Mouse (Mus musculus) heart, adult 18-20 months (tissue): ENCODE measurements around the gene Sycp2l. TPM values are rescaled to one million over a fixed set of nuclear protein-coding genes. Genes with fewer than 3 reads are reported as not detected.

Source experiments
- DNase-seq, 2 experiments: peaks; one replicate each; pipeline ENCODE4 v3.0.0; 2021 to 2022; ENCODE audit warnings: mixed read lengths in 1 of 2
- long read RNA-seq, 2 experiments: library from polyadenylated mRNA; stranded (forward); transcript quantifications; one replicate each; pipeline ENCODE4 v2.0.0; 2021
- total RNA-seq, 2 experiments: library from RNA; stranded (reverse); gene quantifications; 2 replicates each; pipeline ENCODE4 v1.2.3; 2021

The Sycp2l gene
- total RNA-seq, result not detected
- long read RNA-seq, experiment 1, result 0 reads
- long read RNA-seq, experiment 2, result 0 reads

DNA sequence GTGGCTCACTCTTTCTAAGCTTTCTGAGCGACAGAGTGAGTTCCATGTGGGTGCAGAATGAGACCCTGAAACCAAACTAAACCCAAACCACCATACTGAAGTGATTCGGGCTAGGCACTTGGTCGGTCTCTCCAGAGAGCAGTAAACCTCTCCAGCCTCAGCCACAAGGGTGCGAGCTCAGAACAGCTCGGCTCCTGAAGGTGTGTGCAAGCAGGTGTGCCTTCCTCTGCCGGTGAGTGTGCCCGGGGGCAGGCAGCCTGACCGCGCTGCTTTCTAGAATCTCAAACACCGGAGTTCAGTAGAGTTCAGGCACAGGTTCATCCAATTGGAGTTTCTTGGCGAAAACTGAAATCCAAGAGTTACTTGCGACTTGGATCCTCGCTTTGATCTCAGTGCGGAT, at the start of gene Sycp2l:
Gene Sycp2l (plus strand): TSS at position 368 of the 400 bp plus-strand sequence.
- no peak for DNase-seq

DNA sequence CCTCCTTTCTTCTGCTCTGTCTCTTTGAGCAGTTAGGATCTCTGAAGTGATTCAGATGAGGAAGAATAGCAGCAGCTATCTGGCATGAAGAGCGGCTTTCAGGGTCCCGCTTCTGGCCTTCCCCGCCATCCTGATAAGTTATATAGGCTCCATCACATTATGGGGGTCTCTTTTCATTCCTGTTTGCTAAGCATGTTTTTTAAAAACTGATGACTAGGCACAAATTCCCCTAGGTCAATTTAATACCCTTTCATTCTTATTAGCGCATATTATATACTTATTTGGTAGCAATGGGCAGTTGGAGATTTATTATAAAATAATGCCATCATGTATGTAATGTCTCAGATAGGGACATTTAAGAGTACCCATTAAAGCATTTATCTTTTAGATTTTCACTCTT, 46.5 kb upstream of the Sycp2l start:
- no peak for DNase-seq

- DNase-seq, result no peak
Measured at GRCm38 (mm10) chr13:41071617-41072016, 42.5 kb upstream of the Sycp2l start.

DNA sequence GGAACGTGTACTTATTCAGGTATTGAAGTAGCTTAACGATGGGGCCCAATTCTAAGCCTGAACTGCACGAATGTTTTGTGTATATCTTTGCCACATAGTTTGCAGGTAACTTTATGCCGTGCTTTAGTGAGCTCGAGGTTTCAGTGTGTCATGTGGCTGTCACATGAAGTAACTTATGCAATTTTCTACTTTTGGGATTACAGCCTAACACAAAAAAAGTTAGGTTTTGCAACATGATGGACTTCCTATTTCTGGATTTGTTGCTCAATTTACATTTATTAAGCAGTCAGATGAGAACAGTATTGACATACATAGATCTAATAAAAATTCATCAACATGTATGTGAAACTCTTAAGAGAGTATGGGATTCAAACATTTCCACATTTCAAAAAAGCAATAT, 40.3 kb upstream of the Sycp2l start:
- DNase-seq, result no peak

GRCm38 (mm10) chr13:41077921-41078320, 36.2 kb upstream of the Sycp2l start:
- no peak for DNase-seq

DNA sequence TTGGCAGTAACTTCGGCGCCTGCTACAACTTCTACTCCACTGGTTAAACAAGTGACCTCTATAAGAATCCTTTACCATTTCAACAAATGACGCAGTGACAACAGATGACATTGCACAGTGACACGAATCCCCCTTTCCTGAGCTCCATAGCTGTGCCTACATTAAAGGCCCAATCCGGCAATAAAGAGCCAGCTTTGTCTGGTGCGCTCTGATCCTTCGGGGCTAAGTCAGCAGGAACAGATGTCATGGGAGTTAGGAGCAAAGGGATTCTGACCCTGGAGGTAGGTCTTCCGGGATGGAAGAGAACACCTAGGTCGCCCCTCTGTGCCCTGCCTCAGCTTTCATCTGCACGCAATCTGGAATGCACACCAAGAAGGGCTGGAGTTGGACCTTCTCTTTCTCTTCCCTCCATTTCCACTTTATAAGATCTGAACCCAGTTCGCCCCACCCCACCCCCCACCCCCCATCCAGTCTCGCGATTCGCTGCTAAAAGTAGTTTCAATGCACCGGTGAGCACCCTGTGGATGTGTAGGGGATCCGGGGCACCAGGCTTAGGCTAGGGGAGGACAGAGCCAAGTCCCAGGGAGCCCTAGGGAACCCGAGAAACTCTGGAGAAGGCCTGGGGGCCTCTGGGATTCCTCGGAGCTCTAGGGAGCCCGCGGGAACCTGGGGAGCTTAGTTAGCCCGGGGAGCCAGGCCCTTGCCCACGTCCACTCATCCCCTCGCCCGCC, 35.3 kb upstream of the Sycp2l start:
- DNase-seq, result no peak

GRCm38 (mm10) chr13:41079421-41079780, 34.7 kb upstream of the Sycp2l start, which contains the start of gene Mak:
Gene Mak, minus strand, starts transcription at chr13:41079706.
- DNase-seq, result peak; percentile 5 to 23

DNA sequence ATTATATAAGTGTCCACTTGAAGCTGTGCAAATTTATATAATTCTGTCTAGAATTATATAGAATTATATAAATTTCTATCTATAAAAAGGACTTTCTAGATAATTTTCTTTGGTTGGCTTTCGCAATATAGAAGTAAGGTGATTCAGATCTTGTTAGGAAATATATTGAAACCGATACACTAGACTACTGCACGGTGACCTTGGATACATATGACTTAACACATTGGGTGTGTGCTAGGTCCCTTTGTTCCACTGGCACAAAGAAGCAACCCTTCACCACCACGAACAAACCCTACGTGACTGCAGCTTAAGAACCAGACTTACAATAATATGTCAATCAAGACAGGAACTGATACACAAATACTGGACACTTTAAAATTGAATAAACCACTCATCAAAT, 34.2 kb upstream of the Sycp2l start:
- DNase-seq, result no peak

DNA sequence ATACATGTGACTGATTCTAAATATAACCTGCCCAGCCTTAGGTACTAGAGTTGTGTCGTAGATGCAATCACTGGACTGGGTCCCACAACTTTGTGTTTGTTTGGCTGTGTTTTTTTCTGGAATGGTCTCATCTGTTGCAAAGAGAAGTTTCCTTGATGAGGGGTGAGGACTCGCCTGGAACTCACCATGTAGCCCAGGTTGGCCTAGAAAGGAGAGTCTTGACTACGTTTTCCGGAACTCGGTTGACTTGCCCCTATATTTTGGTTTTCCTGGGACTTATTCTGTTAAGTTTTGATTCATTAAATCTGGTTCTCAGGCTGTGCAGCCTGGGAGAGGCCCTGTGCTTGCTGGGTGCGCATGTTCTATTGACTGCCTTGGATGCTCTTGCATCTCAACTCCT, 33.4 kb upstream of the Sycp2l start:
- DNase-seq, result no peak

DNA sequence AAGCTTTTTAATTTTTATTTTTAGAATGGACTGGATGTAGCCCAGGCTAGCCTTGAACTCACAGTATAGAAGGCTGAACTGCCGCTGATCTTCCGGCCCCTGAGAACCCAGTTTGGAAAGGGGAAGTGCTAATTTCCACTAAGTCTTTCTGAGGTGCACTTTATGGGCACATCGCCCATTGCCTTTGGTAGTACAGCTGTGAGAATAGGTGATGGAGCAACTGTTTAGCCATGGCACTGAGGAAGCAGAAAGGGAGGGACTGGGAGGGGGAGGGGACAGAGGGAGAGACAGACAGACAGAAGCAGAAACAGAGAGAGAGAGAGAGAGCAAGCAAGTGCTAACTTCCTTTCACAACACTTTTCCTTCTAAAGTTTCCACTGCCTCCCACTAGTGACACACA, 29.6 kb upstream of the Sycp2l start:
- DNase-seq, result no peak

DNA sequence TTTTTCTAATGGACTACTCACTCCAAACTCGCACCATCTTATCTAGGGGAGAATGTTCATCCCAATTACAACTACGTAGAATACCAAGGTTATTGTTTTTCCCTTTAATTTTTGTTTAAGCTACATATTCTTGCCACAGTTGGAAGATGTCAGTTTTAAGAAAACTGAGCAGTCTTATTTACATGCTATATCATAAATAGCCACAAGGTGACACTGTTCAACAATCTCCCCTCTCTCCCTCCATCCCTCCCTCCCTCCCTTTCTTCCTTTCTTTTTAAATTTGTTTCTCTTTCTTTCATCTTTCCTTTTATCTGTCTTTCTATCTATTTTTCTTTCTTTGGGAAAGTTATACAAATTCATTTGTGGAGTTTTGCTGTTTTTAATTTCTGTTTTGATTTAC, 29.0 kb upstream of the Sycp2l start:
- DNase-seq, result no peak

DNA sequence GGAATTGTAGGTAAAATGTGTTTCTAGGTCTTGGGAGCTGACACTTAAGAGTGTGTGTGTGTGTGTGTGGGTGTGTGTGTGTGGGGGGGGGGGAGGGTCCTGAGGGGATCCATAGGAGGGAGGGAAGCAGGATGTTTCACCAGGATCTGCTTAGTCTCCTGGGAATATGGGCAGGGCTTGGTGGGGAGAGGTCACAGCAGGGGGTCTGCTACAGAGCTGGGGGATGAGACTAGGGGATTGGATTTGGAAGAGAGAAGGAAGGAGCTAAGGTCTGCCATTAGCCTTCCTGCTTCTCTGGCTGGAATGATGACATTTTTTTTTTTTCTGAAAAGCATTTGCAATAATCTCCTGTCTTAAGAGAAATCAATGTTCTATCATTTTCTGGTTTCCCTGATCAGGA, 25.4 kb upstream of the Sycp2l start:
- DNase-seq, result no peak

DNA sequence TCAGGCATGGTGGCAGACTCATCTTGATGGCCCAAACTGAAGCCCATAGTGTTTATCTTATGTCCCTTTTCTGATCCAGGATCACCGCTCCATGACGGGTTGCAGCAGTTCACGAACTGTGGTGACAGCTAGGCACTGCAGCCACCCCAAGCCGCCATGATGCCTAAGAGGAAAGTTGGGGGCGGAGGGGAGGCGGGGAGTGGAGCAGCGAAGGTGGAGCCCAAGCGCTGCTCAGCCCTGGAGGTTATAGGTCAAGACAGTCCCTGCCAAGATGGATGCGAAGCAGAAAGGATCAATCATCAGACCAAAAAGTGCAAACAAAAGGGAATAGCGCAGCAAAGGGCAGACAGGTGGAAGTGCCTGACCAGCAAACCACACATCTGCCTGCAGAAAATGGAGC, 22.8 kb upstream of the Sycp2l start:
- no peak for DNase-seq

DNA sequence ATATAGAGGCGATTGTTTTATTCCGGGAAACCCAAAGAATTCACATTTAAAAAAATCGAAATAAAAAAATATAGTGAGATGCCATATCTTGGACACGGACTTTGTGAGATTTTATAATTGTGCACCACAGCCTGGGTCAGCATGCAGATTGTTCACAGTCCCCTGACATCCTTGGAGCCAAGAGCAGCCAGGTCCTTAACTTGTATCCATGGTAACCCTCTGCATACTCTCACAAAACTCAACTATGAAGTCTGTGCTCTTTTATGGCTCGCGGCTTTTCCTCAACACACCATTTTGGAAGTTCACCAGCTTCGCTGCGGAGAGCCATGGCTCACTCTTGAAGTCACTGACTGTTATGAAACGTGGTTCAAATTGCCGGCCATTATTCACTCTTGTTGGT, 19.9 kb upstream of the Sycp2l start:
- DNase-seq, result no peak

- DNase-seq, result peak; percentile 34 to 53
Measured at GRCm38 (mm10) chr13:41097324-41098058, 16.6 kb upstream of the Sycp2l start.

DNA sequence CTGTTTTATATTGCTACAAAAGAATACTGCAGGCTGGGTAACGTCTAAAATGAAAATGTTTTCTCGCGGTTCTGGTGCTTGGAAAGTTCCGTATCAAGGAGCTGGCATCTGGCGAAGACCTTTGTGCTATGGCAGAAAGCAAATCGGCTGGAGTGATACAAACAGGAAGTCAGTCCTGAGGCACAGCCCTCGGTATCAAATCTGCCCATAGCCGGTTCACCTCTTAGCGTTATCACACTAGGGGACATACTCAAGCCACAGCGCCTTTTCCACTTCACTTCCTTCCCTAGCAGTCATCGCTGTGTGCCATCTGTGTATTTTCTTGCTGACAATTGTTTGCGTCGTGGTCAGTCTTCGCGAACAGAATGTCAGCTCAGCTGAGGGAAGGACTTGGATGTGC, 15.8 kb upstream of the Sycp2l start:
- peak in 1 of 2 experiments; percentile 8 for DNase-seq

GRCm38 (mm10) chr13:41100031-41100430, 14.1 kb upstream of the Sycp2l start:
- no peak for DNase-seq

- no peak for DNase-seq
Measured at GRCm38 (mm10) chr13:41103841-41104525, 10.1 kb upstream of the Sycp2l start.

GRCm38 (mm10) chr13:41105541-41105940, 8.6 kb upstream of the Sycp2l start:
- DNase-seq, result no peak

- no peak for DNase-seq
Measured at GRCm38 (mm10) chr13:41110935-41111334, 3.2 kb upstream of the Sycp2l start, which contains the start of gene Gcm2. Gene Gcm2, minus strand, starts transcription at chr13:41111035.

DNA sequence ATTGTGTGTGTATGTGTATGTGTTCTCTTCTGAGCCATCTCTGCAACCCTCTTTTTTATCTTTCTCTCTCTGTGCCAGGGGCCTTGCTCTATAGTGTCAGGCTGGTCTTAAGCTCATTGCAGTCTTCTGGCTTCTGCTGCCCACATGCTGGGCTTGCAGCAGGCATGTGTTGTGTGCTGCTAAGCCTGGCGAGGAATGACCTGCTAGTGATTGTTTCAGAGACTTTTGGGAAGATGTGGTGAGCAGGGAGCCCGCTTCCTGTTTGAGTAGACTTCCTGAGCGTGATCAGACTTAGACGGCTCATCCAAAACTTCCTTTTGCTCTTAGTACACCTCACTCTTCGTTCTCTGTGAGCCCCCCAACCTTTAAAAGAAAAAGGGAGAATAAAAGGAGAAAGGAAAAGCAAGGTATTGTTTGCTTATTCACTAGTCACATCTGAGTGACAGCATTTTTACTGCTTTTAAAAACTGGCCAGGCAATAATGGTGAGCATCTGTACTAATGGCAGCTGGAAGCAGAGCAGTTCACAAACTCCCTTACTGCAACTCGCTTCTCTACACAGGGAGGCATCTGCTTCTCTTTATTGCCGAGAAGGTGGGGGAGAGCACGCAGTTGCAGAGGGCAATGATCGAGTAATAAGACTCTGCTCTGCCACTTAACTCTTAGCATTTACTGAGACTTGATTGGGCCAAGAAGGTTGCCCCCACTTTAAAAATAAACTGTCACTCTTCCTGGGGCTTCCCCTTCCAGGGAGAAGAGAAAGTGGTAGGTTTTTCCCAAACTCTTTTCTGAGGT, 5.2 kb downstream of the Sycp2l start:
- DNase-seq, result no peak

DNA sequence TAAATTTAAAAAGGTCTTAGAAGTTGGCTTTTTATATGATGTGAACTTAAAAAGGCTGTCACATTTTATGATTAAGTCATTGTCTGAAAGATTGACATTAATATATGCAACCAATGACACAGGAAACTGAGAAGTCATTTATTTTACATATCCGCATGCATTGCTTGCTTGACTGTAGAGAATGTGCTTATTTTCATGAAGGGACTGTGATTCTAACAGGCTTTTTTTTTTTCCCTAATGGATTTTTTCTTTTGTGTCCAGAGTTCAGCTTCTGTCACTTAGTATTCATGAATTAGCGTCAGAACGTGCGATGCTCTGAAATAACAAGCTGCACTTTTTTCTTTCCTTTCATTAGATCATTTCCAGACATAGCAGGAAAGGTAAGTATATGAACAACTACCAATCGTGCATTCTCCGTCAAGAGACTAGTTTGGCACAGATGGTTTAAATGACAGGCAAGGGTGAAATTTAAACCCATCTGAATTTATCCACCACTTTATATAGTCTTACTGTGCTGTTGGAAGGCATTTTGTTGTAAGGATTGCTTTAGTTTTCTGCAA, 9.6 kb downstream of the Sycp2l start:
- no peak for DNase-seq
